Mouse (Mus musculus): Measurements from ENCODE around the gene Gm525.
A peak's percentile ranks its signal among the peaks of the same experiment; 100 is the strongest.

The Gm525 gene

GRCm38 (mm10) chr11:89098930-89099329 is 25.3 kb downstream of the Gm525 start:
- no peak for DNase-seq

GRCm38 (mm10) chr11:89100403-89100802 is 26.8 kb downstream of the Gm525 start:
- peak; percentile 87 to 89 for DNase-seq

- DNase-seq, result peak; percentile 16 to 28
Measured at GRCm38 (mm10) chr11:89100826-89101321, 27.2 kb downstream of the Gm525 start.

GRCm38 (mm10) chr11:89103166-89103565 is 29.5 kb downstream of the Gm525 start:
- no peak for DNase-seq

- no peak for DNase-seq
Measured at GRCm38 (mm10) chr11:89105211-89105610, 31.6 kb downstream of the Gm525 start.

- no peak for DNase-seq
Measured at GRCm38 (mm10) chr11:89105823-89106222, 32.2 kb downstream of the Gm525 start.

GRCm38 (mm10) chr11:89107180-89107807 is 33.7 kb downstream of the Gm525 start:
- no peak for DNase-seq

- DNase-seq, result no peak
Measured at GRCm38 (mm10) chr11:89124411-89124810, 50.8 kb downstream of the Gm525 start.

GRCm38 (mm10) chr11:89130856-89131255 is 57.2 kb downstream of the Gm525 start:
- DNase-seq, result no peak

GRCm38 (mm10) chr11:89132406-89132805 is 58.8 kb downstream of the Gm525 start:
- peak; percentile 16 to 23 for DNase-seq

- no peak for DNase-seq
Measured at GRCm38 (mm10) chr11:89134211-89134610, 60.6 kb downstream of the Gm525 start.

GRCm38 (mm10) chr11:89137915-89138314 is 64.3 kb downstream of the Gm525 start:
- no peak for DNase-seq
